Mouse (Mus musculus) testis, postnatal 14 days (tissue): ENCODE data around the gene Snx30.

ENCODE experiments used
- DNase-seq: peaks from one replicate; pipeline ENCODE4 v3.0.0; 2021; ENCODE audit warnings: low spot score

The Snx30 gene

DNA sequence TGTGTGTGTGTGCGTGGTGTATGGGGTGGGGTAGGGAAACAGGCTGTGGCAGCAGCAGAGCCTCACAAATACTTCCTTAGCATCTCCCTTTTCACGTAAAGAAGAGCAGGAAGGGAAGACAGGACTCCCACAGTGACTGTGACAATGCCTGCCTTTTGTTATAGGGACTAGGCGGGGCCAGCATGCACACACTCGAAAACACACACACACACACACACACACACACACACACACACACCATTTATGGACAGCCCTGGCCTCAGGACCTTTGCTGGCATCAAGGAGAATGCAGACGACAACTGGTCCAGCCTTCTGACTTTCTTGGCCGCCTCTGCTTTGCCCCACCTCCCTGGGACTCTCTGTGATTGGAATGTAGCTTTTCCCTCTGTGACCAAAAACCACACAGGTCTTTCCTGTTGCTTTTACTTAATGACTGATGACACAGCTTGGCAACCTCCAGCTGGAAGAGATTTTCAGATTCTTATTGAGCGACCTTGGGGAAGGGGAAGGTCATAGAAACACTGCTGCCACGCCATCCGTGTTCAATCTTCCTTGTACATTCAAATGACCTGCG, 102.1 kb downstream of the Snx30 start:
- no peak for DNase-seq

DNA sequence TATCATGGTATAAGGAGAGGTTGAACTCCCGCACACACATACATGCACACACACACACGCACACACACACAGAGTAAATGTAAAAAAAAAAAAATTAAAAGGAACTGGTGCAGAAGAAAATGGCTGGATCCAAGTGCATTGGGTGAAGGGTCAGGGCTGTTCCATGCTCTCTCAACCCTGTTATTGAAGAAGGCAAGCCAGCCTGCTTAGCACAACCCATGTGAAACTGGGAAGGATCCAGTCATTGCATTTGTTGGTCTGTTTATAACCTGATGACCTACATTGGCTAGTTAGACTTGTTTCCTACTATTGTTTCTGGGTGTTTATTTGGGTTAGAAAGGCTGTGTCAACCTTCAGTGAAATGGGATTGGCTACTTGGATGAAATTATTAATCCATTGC, 103.1 kb downstream of the Snx30 start:
- DNase-seq, result no peak

DNA sequence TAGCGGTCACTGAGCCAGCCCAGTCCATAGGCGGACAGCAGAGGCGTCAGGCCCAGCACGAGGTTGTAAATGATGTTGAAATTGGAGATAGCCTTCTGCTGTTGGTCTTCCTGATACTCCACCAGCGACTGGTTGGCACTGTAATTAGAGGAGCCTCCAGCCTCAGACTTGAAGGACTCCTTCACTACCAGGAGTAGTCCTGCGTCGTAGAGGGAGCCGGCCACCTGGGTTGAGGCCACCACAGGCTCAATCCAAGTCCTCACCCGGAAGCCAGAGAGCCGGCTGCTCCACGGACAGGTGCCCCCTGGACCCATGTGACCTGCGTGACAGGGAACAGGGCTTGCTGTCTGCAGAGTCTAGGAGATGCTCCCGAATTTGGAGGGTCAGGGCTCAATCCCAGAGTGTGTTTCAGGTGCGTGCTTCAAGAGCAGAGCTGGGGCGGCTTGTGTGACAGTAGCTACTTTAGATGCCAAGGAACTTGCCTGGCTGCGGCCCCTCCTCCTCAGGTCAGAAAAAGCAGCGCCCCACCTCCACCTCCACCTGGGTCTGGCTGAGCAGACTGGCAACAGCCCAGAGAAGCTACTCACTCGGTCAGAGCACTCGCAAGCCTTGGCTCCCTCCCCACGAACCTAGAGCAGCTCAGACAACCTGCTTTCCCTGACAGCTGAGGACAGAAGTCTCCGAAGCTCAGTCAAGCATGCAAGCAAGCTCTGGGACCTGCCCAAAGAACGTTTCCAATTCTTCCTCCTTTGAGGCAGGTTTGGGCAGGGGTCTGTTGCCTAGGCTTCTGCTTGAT, 109.2 kb downstream of the Snx30 start, which contains the start of gene Slc46a2:
Slc46a2 (minus strand) TSS at position 449 of the 796 bp plus-strand sequence.
- peak; percentile 27 for DNase-seq

DNA sequence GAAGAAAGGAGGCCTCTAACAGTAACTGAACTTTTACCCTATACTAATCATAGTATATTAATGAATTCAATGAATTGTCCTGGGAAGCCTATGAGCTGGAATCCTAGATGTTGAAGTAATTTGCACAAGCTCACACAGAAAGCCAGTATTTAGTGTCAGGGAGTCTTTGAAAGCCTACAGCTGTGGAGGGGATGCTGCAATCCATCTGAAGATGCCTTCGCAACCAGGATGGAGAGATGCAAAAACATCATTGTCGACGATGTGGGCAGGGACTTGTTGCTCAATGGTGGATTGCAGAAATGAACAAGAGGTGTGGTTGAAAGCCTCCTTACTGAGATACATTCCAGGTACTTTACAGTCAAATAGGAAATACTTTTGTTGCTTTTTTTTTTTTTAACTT, 112.3 kb downstream of the Snx30 start:
- no peak for DNase-seq

DNA sequence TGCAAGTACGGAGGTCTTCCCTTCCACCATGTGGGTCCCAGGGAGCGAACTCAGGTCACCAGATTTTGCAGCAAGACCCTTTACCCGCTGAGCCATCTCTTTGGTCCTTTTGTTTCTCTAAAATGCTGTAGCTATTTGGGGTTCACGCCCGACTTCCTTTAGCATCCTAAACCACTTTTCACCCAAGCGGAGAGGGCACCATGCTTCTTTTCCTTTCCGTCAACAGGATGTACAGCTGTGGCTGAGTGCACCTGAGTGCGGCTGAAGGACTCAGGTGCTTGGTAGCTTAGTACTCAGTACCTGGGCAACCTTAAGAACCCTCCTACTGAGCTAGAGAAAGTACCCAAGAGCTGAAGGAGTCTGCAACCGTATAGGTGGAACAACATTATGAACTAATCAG, 119.4 kb downstream of the Snx30 start:
- no peak for DNase-seq

DNA sequence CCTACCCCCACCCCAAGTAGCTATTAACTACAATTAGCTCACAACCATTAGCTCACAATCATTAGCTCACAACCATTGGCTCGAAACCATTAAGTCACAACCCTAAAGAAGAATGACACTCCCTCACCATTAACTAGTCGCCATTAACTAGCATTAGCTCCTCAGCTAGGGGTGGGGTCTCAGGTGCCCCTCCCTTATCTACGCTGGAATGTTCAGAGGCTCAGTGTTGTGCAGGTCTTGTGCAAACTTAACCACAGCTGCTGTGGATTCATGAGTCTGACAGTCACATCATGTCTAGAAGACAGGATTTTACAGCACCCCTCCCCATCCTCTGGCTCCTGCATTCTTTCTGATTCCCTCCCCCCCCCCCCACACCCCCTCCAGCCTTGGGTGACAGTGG, 122.0 kb downstream of the Snx30 start:
- no peak for DNase-seq

DNA sequence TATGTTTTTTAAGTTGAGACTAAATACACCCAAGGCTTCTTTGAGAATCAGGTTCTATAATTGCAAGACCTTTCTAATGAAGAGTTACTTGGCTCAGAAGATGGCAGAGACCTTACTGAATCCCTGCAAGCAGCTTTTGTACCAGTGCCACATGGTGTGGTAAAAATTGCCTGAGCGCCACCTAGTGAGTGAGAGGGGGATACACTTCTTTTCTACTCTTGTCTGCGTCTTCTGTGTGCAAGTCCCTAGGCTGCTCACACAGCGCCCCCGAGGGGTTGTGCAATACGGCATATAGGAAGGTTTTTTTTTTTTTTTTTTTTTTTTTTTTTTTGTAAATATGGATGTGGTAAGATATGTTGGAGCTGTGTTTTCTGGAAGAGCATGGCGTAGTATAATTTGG, 122.7 kb downstream of the Snx30 start:
- DNase-seq, result peak; percentile 56

DNA sequence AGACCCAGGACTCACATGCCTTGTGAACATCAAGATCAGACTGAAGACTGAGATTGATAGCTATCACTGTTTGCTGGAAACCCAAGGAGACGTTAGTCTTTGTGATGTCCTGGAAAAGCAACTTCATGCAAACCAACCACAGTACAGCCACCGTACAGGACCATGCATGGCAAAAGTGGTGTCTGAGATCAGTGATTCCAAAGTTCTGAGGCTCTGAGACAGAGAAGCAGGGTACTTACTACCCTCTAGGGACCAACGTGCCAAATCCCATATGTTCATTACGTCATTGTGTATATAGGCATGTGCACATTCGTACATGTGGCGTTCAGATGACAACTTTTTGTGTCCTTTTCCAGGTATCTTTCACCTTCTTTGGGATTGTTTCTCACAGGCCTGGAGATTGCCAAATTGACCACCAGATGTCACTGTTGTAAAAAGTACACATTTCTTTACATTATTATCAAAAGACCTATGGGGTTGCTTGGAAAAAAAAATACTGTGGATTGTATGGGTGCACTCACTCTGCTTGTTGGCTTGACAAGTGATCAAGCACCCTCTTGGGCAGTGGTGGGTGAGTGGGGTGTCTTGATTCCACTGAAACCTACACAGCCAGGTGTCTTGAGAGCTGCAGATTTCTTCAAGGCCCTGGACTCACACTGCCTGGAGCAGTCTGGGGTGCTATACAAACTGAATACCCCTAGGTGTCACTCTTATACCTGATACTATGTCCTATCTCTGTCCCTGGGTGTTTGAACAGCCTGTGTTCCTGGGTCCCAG, 127.1 kb downstream of the Snx30 start:
- DNase-seq, result no peak

DNA sequence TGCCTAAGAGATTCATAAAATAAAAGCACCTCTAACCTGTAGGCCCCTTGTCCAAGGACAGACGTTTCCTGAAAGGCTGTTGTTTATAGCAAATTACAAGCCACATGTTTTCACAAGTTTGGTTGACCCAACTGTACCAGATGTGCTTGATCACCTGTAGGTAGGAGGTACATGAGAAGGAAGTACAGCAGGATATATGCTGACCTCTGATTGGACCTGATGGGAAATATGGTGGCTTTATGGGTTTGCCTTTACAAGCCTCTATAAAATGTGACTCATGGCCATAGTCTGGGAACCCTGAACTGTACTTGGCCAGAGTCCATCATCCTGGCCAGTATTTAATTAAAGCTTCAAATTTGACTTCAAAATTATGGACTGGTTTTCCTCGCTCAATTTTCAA, 131.9 kb downstream of the Snx30 start:
- no peak for DNase-seq
